Mouse (Mus musculus) liver, postnatal 0 days (tissue): ENCODE results near the gene Rbbp5.

Source experiments
- CTCF ChIP-seq: sonication (generic); IDR thresholded peaks from 2 replicates; pipeline ENCODE4 v1.5.1; 2016; ENCODE audit warnings: antibody characterized with exemption, low read depth
- EP300 ChIP-seq: IDR thresholded peaks from 2 replicates; pipeline ENCODE4 v1.6.1; 2016; ENCODE audit warnings: antibody characterized with exemption, low read depth, mild to moderate bottlenecking

- TF ChIP-seq CTCF (no peak), EP300 (no peak)
These were observed 614 bp upstream of the Rbbp5 start for GRCm38 (mm10) chr1:132476575-132476927.
